Mouse (Mus musculus) gastrocnemius, postnatal 36 days (tissue): ENCODE results near the gene Gm4491. TPM values are rescaled to one million over a fixed set of nuclear protein-coding genes. Genes with fewer than 3 reads are reported as not detected.

Source experiments
- DNase-seq, 2 experiments: peaks; one replicate each; pipeline ENCODE4 v3.0.0; 2022
- intact Hi-C: fragments of 180-260 bp; cut with DNase I; formaldehyde crosslinking; loops from one replicate; pipeline ENCODE4 v1.15.1; 2025
- long read RNA-seq, 2 experiments: library from polyadenylated mRNA; stranded (forward); transcript quantifications; one replicate each; pipeline ENCODE4 v2.0.0; 2021
- total RNA-seq, 2 experiments: library from RNA; stranded (reverse); gene quantifications; 2 replicates each; pipeline ENCODE4 v1.2.3; 2021

The Gm4491 gene
- not detected for total RNA-seq
- long read RNA-seq, experiment 1 = 0 reads
- long read RNA-seq, experiment 2 = 0 reads

DNA sequence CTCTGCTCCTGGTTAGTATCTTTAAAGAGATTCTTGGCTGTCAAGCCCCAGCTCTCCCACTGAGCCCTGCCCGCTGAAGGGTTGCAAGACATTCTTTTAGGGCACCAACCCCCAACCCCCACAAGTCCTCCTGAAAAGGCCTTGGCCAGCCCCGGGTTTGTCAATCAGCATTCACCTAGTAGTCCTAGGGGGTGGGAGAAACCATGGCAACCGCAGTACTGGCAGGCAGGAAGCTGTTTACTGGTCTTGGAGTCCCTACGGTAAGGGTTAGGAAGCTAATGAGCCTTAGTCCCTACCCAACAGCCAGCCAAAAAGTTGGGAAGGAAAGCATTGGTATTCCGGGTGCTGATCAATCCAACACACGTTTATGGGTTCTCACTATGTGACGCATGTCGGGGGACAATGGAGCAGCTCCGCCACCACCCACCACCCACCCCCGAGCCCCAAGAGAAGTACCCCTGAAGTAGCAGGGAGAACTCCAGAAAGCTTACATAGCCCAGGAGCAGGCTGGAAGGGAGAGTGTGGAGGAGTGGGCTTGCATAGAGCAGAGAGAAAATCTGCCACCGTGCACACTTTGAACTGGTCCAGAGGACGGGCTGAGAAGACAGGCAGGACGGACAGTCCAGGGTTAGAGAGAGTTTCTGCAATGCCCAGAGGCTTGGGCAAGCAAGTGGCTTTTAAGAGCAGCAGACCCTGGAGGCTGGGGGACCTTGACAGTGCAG lies at the start of gene Gm4491:
TSS of gene Gm4491 (minus strand) at position 61 of the 722 bp plus-strand sequence.
- intact Hi-C loops = no loop called here
- no peak for DNase-seq

- no peak for DNase-seq
- intact Hi-C loops = no loop called here
These were observed 46.1 kb upstream of the Gm4491 start for GRCm38 (mm10) chr14:57161833-57162232.

GRCm38 (mm10) chr14:57161201-57161600 lies 45.5 kb upstream of the Gm4491 start:
- DNase-seq = peak; percentile 31 to 50
- intact Hi-C loops = no loop called here

DNA sequence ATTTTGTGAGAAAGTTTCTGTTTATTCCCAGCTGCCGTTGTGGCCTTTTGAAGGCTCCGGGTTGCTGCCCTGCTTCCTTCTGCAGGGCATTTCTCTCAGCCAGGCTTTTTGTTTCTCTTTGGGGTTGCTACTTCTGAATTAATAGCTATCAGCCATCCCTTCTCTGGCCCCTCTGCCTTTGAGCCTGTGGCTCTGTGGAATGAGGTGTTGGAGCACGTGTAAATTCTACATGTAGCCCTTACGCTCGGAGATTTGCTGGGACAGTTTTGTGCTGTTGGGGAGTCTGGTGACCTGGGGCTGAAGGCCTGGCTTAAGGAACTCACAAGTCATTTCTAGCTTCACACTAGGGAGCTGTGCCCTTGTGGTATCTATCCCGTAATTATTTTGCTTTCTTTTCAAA lies 39.2 kb upstream of the Gm4491 start:
- intact Hi-C loops = no loop called here
- no peak for DNase-seq

DNA sequence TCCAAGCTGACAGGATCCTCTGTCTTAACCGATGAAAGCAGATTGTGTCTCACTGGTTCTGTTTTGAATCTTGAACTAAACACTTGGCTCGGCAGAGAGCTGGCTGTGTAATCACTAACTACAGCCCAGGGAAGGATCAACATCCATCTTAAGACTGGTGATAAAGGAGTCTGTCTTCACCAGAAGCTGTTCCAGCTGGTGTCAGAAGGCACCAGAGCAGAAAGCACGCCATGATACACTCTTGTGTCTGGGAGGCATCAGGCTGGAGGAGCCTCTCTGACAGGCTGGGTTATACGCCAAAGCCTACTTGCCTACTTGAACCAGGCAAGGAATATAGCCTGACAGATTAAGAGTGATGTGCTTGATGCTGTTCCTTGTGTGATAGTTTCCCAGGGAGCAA lies 30.1 kb upstream of the Gm4491 start:
- no peak for DNase-seq
- intact Hi-C loops = no loop called here

GRCm38 (mm10) chr14:57135265-57135664 lies 19.6 kb upstream of the Gm4491 start:
- no peak for DNase-seq
- intact Hi-C loops = no loop called here

- DNase-seq = no peak
- intact Hi-C loops = no loop called here
These were observed 17.5 kb upstream of the Gm4491 start, which contains the start of gene Gjb6 for GRCm38 (mm10) chr14:57133161-57133661. Gene Gjb6 (minus strand): TSS chr14:57133611.

DNA sequence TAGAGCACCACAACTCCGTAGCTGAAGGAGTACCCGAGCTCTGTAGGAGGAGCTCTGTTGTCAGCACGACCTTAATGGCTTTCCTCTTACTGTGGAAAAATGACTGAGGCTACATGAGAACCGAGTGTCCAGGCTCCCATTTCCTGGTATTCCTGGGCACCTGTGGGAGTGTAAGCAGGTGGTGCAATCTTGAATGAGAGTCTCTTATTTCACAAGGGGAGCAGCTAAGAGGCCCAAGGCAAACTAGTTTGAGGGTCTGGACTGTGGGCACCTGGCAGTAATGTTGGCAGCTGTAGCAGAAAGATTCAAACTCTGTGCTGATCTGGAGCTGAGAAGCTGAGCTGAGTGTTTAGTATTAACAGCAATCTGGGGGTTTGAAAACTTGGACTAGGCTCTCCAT lies 11.7 kb upstream of the Gm4491 start:
- intact Hi-C loops = no loop called here

GRCm38 (mm10) chr14:57122295-57122694 lies 6.6 kb upstream of the Gm4491 start:
- no peak for DNase-seq
- intact Hi-C loops = no loop called here

More for the DNA sequence above, 11.7 kb upstream of the Gm4491 start:
- no peak for DNase-seq

- intact Hi-C loops = loop anchor here (1.0 kb wide), 1 partner anchor 253 kb away; no protein-coding TSS in a partner anchor
- no peak for DNase-seq
These were observed 6.5 kb downstream of the Gm4491 start for GRCm38 (mm10) chr14:57109194-57109593.

- DNase-seq = no peak
- intact Hi-C loops = no loop called here
These were observed 7.8 kb downstream of the Gm4491 start for GRCm38 (mm10) chr14:57107916-57108315.

DNA sequence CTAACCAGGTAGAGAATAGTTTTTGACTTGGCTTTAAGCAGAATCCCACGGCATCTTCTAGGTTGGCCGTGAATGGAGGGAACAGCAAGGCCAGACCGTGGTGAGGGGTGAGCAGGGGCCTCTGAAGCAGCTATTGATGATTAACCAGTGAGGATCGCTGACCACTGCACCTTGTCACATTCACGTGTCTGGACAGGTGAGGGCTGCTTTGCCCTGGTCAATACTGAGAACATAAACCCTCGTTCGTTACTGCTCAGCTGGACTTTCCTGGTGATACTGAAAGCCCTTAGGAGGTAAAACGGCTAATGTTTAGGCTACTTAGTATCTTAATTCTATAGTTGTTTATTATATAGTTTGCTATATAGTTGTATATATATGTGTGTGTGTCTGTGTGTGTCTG lies 8.6 kb downstream of the Gm4491 start:
- intact Hi-C loops = no loop called here
- DNase-seq = no peak

DNA sequence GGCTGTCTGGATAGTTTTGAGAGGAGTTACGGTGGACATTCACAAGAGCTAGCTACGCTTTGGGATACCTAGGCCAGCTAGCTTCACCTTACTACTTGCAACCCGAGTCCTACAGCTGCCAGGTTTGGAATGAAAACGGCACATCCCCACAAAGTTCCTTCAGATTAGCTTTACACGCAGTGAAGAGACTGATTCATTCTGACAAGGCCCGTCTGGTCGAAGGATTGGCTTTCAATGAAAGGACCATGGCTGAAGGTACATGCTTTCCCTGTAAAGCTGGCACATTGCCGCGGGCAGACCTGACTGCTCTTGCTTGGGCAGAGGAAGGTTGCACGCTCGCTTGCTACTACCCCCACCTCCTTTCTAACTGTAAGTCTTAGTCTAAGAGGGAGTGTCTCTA lies 10.0 kb downstream of the Gm4491 start:
- no peak for DNase-seq
- intact Hi-C loops = no loop called here

GRCm38 (mm10) chr14:57105111-57105510 lies 10.6 kb downstream of the Gm4491 start:
- intact Hi-C loops = no loop called here
- no peak for DNase-seq

DNA sequence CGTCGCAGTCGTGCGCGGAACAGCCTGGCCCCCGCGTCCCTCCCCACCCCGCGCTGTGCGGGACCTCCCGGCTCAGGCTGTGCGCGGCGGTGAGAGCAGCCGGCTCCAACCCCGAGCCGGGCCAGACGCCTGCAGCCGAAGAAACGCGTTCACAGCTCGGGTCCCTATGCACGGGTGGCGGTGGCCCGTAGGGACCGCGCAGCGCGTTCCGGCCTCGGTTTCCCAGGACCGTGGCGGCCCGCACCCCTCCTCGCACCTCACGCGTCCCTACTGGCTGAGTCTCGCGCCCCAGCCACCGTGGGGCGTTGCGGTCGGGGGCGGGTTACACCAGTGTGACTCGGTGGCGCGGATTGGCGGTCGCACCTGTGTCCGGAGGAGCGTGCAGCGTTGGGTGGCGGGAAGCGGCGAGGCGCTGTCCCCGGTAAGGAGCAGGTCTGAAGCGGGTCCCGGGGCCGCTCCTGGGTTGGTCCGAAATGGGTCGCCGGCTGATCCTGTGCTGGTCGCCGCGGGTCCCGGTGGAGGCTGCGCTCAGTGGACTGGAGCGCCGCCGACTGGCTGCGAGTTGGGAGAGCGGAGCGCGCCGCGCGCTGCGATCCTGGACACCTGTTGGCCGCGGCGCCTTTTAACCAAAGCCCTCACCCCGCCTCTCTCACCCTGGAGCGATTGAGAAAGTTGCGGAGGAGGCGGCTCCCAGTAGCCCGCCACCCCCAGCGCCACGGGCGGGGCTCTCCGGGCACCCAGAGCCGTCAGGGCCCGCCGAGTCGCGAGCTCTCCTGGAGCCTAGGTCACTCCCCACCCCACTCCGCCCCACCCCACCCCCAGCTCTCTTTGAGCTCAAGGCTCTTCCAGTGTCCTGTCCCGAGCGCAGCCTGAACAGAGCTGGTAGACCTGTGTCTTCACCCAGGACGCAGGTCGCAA lies 11.3 kb downstream of the Gm4491 start, which contains the start of gene Gjb2:
TSS of gene Gjb2 (minus strand) at position 597 of the 918 bp plus-strand sequence.
- intact Hi-C loops = no loop called here
- DNase-seq = no peak

GRCm38 (mm10) chr14:57103711-57104105 lies 12.0 kb downstream of the Gm4491 start:
- intact Hi-C loops = no loop called here

DNA sequence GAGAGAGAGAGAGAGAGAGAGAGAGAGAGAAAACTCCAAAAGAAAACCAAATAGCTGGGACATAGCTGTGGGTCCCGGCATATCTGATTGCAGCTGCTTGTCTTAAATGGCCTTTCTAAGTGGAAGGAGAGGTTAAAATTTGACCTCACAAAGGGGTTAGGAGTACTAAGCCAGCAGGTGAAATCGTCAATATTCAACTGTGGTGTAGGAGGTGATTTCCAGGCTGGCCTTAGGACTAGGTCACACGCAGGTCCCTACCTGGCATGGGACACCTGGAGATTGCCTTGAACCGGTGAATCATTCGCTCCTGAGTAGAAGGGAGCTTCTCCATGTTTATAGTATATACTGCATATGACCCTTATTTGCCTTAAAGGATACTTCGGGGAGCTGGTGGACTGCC lies 12.6 kb downstream of the Gm4491 start:
- intact Hi-C loops = no loop called here
- DNase-seq = no peak

More at GRCm38 (mm10) chr14:57103711-57104105, 12.0 kb downstream of the Gm4491 start:
- DNase-seq = no peak

DNA sequence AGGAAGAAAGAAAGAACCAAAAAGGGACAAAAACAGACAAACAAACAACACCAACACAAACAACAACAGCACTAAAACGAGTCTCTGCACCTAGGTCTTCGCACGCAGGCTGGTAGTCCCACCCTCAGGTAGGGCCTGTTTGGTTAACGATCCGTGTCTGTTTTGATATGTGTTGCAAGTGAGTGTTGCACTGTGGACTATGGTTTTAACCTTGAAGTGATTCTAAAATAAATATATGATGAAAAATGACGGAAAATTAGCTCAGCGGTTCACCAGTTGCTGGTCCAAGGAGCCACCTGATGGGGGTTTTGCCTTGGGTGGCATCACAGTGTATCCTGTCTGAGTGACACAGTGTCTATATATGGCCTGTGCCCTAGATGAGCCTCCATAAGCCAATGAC lies 14.1 kb downstream of the Gm4491 start:
- intact Hi-C loops = no loop called here
- no peak for DNase-seq

GRCm38 (mm10) chr14:57095855-57096254 lies 19.8 kb downstream of the Gm4491 start:
- no peak for DNase-seq
- intact Hi-C loops = no loop called here

DNA sequence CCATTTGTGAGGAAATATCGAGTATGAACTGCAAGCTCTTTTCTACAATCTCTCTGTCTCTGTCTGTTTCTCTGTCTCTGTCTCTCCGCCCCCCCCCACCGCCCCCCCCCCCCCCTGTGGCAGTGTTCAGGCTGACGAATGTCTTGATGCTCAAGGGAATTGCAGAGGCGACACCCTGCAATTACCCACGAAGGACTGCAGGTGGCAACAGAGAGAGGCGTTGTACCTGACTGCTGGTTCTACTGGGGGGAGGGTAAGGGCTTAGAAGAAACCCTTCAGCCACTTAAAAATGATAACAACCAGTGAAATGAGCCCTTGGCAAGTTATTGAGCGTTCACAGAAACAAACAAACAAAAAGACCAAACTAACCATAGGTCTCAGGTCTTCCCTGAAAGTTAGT lies 22.7 kb downstream of the Gm4491 start:
- intact Hi-C loops = no loop called here
- DNase-seq = peak in 1 of 2 experiments; percentile 8

DNA sequence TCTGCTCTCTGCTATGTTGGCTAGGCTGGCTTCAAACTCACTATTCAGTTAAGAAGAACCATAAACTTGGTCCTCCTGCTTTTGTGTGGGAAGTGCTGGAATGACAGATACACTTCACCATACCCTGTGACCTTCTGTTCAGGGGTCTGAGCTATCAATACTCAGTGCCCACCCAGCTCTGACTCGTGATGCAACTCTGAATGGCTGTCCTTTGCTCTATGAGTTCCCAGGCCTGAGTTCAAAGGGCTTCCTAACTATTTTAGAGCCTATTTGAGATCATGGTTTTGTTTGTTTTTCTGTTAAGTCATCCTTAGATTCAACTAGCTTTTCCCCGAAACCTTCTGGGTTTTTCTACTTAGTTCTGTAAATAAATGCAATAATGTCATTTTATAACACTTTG lies 25.7 kb downstream of the Gm4491 start:
- intact Hi-C loops = no loop called here
- no peak for DNase-seq
